18 mouse cellular contexts compared by ENCODE assay signal in genomic region chr9:83041345-83041744, GRCm38 (mm10).
DNase-seq lines count a peak whose midpoint lies in the region; ATAC-seq lines count a peak whose summit lies in the region.
"Had no signal": no experiment of that assay in that cellular context is flagged by ENCODE, and none has a peak within 500 bp of the region (broad histone marks: within the 10 kb centered on the region; RNA-seq: fewer than 3 reads in every experiment).

No protein-coding gene starts in this region.

- H3K4me3 ChIP-seq in midbrain, embryonic 11.5 days (ENCODE audit: low read depth, low read length), result no peak overlapping the region
- no peak overlapping the region for H3K4me3 ChIP-seq in midbrain, embryonic 16.5 days (ENCODE audit: low read depth, low read length)
- H3K4me3 ChIP-seq: embryonic facial prominence, embryonic 10.5 days; embryonic facial prominence, embryonic 12.5 days; forebrain, embryonic 13.5 days; forebrain, embryonic 15.5 days had no signal

- no peaks in the 10 kb centered on the region for H3K36me3 ChIP-seq in midbrain, embryonic 11.5 days (ENCODE audit: control insufficient read depth, insufficient read depth, low read length)
- no peaks in the 10 kb centered on the region for H3K36me3 ChIP-seq in midbrain, embryonic 16.5 days (ENCODE audit: control insufficient read depth, insufficient read depth, low read length)
- H3K36me3 ChIP-seq: embryonic facial prominence, embryonic 10.5 days; embryonic facial prominence, embryonic 12.5 days; forebrain, embryonic 15.5 days had no signal

- H3K9me3 ChIP-seq in midbrain, embryonic 11.5 days (ENCODE audit: control insufficient read depth, low read length), result no peaks in the 10 kb centered on the region
- H3K9me3 ChIP-seq in midbrain, embryonic 16.5 days (replicated peaks; ENCODE audit: control insufficient read depth, low read length, poor library complexity, severe bottlenecking), result no peaks in the 10 kb centered on the region
- H3K9me3 ChIP-seq: embryonic facial prominence, embryonic 10.5 days; embryonic facial prominence, embryonic 12.5 days; forebrain, embryonic 13.5 days; forebrain, embryonic 15.5 days had no signal

- H3K9ac ChIP-seq in midbrain, embryonic 11.5 days (ENCODE audit: low read length), result no peak overlapping the region
- H3K9ac ChIP-seq in midbrain, embryonic 16.5 days (ENCODE audit: low read depth, low read length), result no peak overlapping the region
- H3K9ac ChIP-seq: embryonic facial prominence, embryonic 12.5 days; forebrain, embryonic 13.5 days; forebrain, embryonic 15.5 days had no signal

- ATAC-seq in midbrain, embryonic 11.5 days (ENCODE audit: low FRiP score), result no peak
- no peak for ATAC-seq in midbrain, embryonic 16.5 days
- ATAC-seq: forebrain, embryonic 13.5 days; forebrain, embryonic 15.5 days had no signal

- H3K27me3 ChIP-seq in midbrain, embryonic 11.5 days (ENCODE audit: control insufficient read depth, insufficient read depth, low read length), result no peaks in the 10 kb centered on the region
- no peaks in the 10 kb centered on the region for H3K27me3 ChIP-seq in midbrain, embryonic 16.5 days (ENCODE audit: control insufficient read depth, insufficient read depth, low read depth, low read length)
- H3K27me3 ChIP-seq: embryonic facial prominence, embryonic 12.5 days; forebrain, embryonic 13.5 days; forebrain, embryonic 15.5 days had no signal

- DNase-seq in frontal cortex, adult 2 months (ENCODE audit: extremely low spot score in 1 of 2, low spot score in 1 of 2), result peak; percentile 40 to 47
- no peak for DNase-seq in frontal cortex, postnatal 25 days (ENCODE audit: low spot score in 2 of 2)
- DNase-seq in midbrain, embryonic 11.5 days (ENCODE audit: low spot score, missing footprints), result peak; percentile 4
- peak; percentile 49 for DNase-seq in telencephalon, adult 2 months (ENCODE audit: low read depth, low spot score)
- no peak for DNase-seq in lung, postnatal 14 days
- DNase-seq: adrenal gland, adult 2 months; adrenal gland, postnatal 10 days; adrenal gland, postnatal 25 days; cerebellum, adult 11-12 months; cerebellum, adult 2 months; cerebellum, adult 9-10 months; cerebellum, postnatal 10 days; cerebellum, postnatal 25 days had no signal

- no peaks in the 10 kb centered on the region for H3K4me1 ChIP-seq in midbrain, embryonic 11.5 days (ENCODE audit: control insufficient read depth, insufficient read depth, low read length)
- no peaks in the 10 kb centered on the region for H3K4me1 ChIP-seq in midbrain, embryonic 16.5 days (ENCODE audit: control insufficient read depth, insufficient read depth, low read length)
- H3K4me1 ChIP-seq: embryonic facial prominence, embryonic 12.5 days; forebrain, embryonic 15.5 days had no signal

- 88% methylated on average over 3 of the region's 3 CpGs for WGBS in midbrain, embryonic 11.5 days
- WGBS in midbrain, embryonic 16.5 days, result 93% methylated on average over 3 of the region's 3 CpGs

- no peak overlapping the region for H3K4me2 ChIP-seq in midbrain, embryonic 11.5 days
- no peak overlapping the region for H3K4me2 ChIP-seq in midbrain, embryonic 16.5 days (ENCODE audit: low read length)
- H3K4me2 ChIP-seq: embryonic facial prominence, embryonic 12.5 days; forebrain, embryonic 13.5 days; forebrain, embryonic 15.5 days had no signal

- H3K27ac ChIP-seq in midbrain, embryonic 11.5 days (ENCODE audit: low read depth, low read length), result no peak overlapping the region
- H3K27ac ChIP-seq in midbrain, embryonic 16.5 days (ENCODE audit: low read length), result no peak overlapping the region
- H3K27ac ChIP-seq: embryonic facial prominence, embryonic 10.5 days; embryonic facial prominence, embryonic 12.5 days; forebrain, embryonic 13.5 days; forebrain, embryonic 15.5 days had no signal

Comparison
In these comparisons a context has a peak if more than half of its experiments do, and no peak if none do; other contexts are left out.
1. DNase-seq: peak in frontal cortex, adult 2 months (2 of 2), midbrain, embryonic 11.5 days (single experiment) and telencephalon, adult 2 months (single experiment); none in frontal cortex, postnatal 25 days (0 of 2) and lung, postnatal 14 days (single experiment).